Mouse (Mus musculus) B cell, adult 62 days (primary cell): Measurements from ENCODE around the gene Hes1. TPM values are rescaled to one million over a fixed set of nuclear protein-coding genes. Genes with fewer than 3 reads are reported as not detected.

ENCODE experiments used
- total RNA-seq: library from RNA; stranded (reverse); gene quantifications from 4 replicates; pipeline ENCODE4 v1.2.4, GENCODE M21; 2023

Hes1 gene
- total RNA-seq: 93.0 to 116 TPM (median 101 TPM) in 4 replicates

DNA sequence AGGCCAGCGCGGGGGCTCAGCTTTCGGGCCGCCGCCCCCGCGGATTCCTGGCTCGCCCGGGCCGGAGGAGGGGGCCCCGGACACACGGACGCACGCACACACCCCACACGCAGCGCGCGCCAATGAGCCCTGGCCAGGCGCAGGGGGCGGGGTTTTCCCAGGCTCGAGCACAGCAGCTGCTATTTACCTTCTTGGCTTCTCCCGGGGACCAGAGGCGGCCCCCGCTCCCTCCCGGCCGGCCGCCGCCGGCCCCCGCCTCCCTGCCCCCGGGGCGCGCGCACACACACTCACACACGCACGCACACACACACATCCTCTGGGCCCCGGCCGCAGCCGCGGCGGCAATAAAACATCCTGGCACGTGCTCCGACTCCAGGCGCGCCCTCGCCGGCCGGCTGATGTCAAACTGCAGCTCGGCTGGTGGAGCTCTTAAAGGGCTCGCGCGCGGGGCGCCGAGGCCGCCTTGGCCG is at the start of gene Hes1:
TSS of gene Hes1 (plus strand) at position 401 of the 470 bp plus-strand sequence.

Other genes with a start within 250 kb of the Hes1 start
- not detected in 4 replicates for gene Cpn2, start 203.1 kb downstream of the Hes1 start, total RNA-seq
- gene Lrrc15, start 218.9 kb downstream of the Hes1 start, total RNA-seq: not detected in 4 replicates
- 0.35 to 0.91 TPM (median 0.83 TPM) in 4 replicates for gene Gp5, start 246.4 kb downstream of the Hes1 start, total RNA-seq